Mouse (Mus musculus) bone marrow, adult 2 months (tissue): Measurements from ENCODE around the gene Bin2.

Source experiments
- CTCF ChIP-seq: fragments of 200-500 bp; IDR thresholded peaks from 2 replicates; pipeline ENCODE4 v1.5.1; 2011; ENCODE audit warnings: low read length, control low read depth; ENCODE audit not compliant: control insufficient read depth, insufficient read depth
- POLR2A ChIP-seq: fragments of 200-500 bp; IDR thresholded peaks from 2 replicates; pipeline ENCODE4 v1.6.1; 2011; ENCODE audit warnings: low read depth, mild to moderate bottlenecking, control low read depth, low read length, borderline replicate concordance; ENCODE audit not compliant: control insufficient read depth

DNA sequence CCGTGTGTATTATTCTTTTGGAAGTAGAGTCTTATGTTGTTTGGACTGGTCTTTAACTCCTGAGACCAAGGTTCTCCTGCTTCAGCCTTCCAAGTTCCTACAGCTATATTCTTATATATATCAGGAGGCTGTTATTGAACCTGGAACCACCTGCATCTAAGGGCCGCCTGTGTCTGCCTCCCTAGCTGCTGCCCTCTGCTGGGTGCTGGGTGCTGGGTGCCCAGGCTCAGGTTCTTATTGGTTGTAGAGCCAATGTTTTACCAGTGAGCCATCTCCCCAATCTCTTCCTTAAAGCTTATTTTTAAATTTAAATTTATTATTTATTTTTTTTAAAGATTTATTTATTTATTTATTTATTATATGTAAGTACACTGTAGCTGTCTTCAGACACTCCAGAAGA, 56.9 kb downstream of the Bin2 start:
- peak; percentile 64 for TF ChIP-seq CTCF
- TF ChIP-seq POLR2A: no peak
